Mouse (Mus musculus) myocyte (in vitro differentiated cells): ENCODE results near the gene Srsf3. TPM values are rescaled to one million over a fixed set of nuclear protein-coding genes. Genes with fewer than 3 reads are reported as not detected.

ENCODE experiments used
- H3K27me3 ChIP-seq: one replicate; pipeline ENCODE4 v1.6.1; 2011; ENCODE audit not compliant: control insufficient read depth, insufficient read depth, insufficient read length
- H3K36me3 ChIP-seq: one replicate; pipeline ENCODE4 v1.6.1; 2011; ENCODE audit not compliant: control insufficient read depth, insufficient read depth
- H3K4me2 ChIP-seq: one replicate; pipeline ENCODE4 v1.6.1; 2011; ENCODE audit warnings: low read depth, control low read depth
- H3K4me3 ChIP-seq: one replicate; pipeline ENCODE4 v1.5.1; 2011; ENCODE audit warnings: mild to moderate bottlenecking, control low read depth, moderate library complexity
- H3K79me2 ChIP-seq: one replicate; pipeline ENCODE4 v1.6.1; 2011; ENCODE audit not compliant: control insufficient read depth, insufficient read depth
- H3ac ChIP-seq: one replicate; pipeline ENCODE4 v1.6.1; 2011; ENCODE audit not compliant: control insufficient read depth, insufficient read length
- CEBPB ChIP-seq: IDR thresholded peaks from 2 replicates; pipeline ENCODE4 v1.6.1; 2011; ENCODE audit warnings: mild to moderate bottlenecking, moderate library complexity; ENCODE audit not compliant: poor library complexity, insufficient read depth, severe bottlenecking
- E2F4 ChIP-seq: IDR thresholded peaks from one replicate; pipeline ENCODE4 v1.6.1; 2011; ENCODE audit warnings: mild to moderate bottlenecking, control low read depth, moderate library complexity; ENCODE audit not compliant: insufficient read depth
- MAX ChIP-seq: IDR thresholded peaks from one replicate; pipeline ENCODE4 v1.6.1; 2011; ENCODE audit warnings: low read depth, mild to moderate bottlenecking, control low read depth
- MYOD1 ChIP-seq, 3 experiments: IDR thresholded peaks; one replicate each; pipeline ENCODE4 v1.6.1; 2011; ENCODE audit warnings: control low read depth in 2 of 3, low read depth in 2 of 3, mild to moderate bottlenecking in 2 of 3, moderate library complexity in 1 of 3; ENCODE audit not compliant: insufficient read length in 2 of 3, control insufficient read depth in 1 of 3
- MYOG ChIP-seq, 3 experiments: IDR thresholded peaks; one replicate each; pipeline ENCODE4 v1.6.1; 2011; ENCODE audit warnings: control low read depth in 2 of 3, low read depth in 2 of 3, mild to moderate bottlenecking in 2 of 3; ENCODE audit not compliant: insufficient read length in 2 of 3, control insufficient read depth in 1 of 3, insufficient read depth in 1 of 3
- POLR2A ChIP-seq: IDR thresholded peaks from one replicate; pipeline ENCODE4 v1.6.1; 2011; ENCODE audit warnings: low read depth, mild to moderate bottlenecking, control low read depth, moderate library complexity; ENCODE audit not compliant: insufficient read length
- POLR2AphosphoS2 ChIP-seq: IDR thresholded peaks from one replicate; pipeline ENCODE4 v1.6.1; 2011; ENCODE audit warnings: low read depth, control low read depth; ENCODE audit not compliant: insufficient read length
- REST ChIP-seq: IDR thresholded peaks from one replicate; pipeline ENCODE4 v1.6.1; 2011; ENCODE audit warnings: mild to moderate bottlenecking, control low read depth, moderate library complexity; ENCODE audit not compliant: insufficient read depth, insufficient read length
- SRF ChIP-seq: IDR thresholded peaks from one replicate; pipeline ENCODE4 v1.6.1; 2011; ENCODE audit warnings: low read depth; ENCODE audit not compliant: control insufficient read depth, insufficient read length
- TCF12 ChIP-seq: IDR thresholded peaks from one replicate; pipeline ENCODE4 v1.6.1; 2011; ENCODE audit warnings: mild to moderate bottlenecking, control low read depth; ENCODE audit not compliant: poor library complexity, insufficient read depth, severe bottlenecking
- TCF3 ChIP-seq: IDR thresholded peaks from one replicate; pipeline ENCODE4 v1.6.1; 2011; ENCODE audit warnings: low read depth, control low read depth; ENCODE audit not compliant: insufficient read length
- USF1 ChIP-seq: IDR thresholded peaks from one replicate; pipeline ENCODE4 v1.6.1; 2011; ENCODE audit warnings: low read depth, mild to moderate bottlenecking, control low read depth, moderate library complexity
- polyA plus RNA-seq: library from polyadenylated mRNA; unstranded; fragments of >200 nt; fragmentation: generic; extraction: Trizol; gene quantifications from one replicate; pipeline ENCODE4 v1.2.1, GENCODE M21; 2012; ENCODE audit warnings: missing spikeins

Gene Srsf3
- polyA plus RNA-seq, 1 experiment: 98.2 TPM

- Histone ChIP-seq H3ac (no peak overlapping the region), H3K4me2 (peak overlapping the region; percentile 62), H3K4me3 (peak overlapping the region; percentile 16), H3K36me3 (no peaks in the 10 kb centered on the region), H3K27me3 (no peaks in the 10 kb centered on the region), H3K79me2 (no peaks in the 10 kb centered on the region)
- TF ChIP-seq MYOD1 (IDR thresholded peaks at IDR 0.05; ENCODE audit: control insufficient read depth in 1 of 3, insufficient read length in 2 of 3, low read depth in 2 of 3): peak in 1 of 3 experiments; percentile 50
- peak in 1 of 3 experiments; percentile 40 for TF ChIP-seq MYOG (IDR thresholded peaks at IDR 0.05; ENCODE audit: control insufficient read depth in 1 of 3, insufficient read depth in 1 of 3, insufficient read length in 2 of 3, low read depth in 2 of 3)
- no peak for TF ChIP-seq TCF3
Measured at GRCm38 (mm10) chr17:29072701-29073307, 40.4 kb downstream of the Srsf3 start.

- TF ChIP-seq SRF (no peak), MAX (no peak), TCF3 (no peak), MYOD1 (IDR thresholded peaks at IDR 0.05; ENCODE audit: control insufficient read depth in 1 of 3, insufficient read length in 2 of 3, low read depth in 2 of 3) (no peak), MYOG (IDR thresholded peaks at IDR 0.05; ENCODE audit: control insufficient read depth in 1 of 3, insufficient read depth in 1 of 3, insufficient read length in 2 of 3, low read depth in 2 of 3) (no peak), POLR2A (no peak), POLR2AphosphoS2 (no peak), CEBPB (no peak), USF1 (no peak), E2F4 (no peak), TCF12 (no peak), REST (no peak)
- no peaks in the 10 kb centered on the region for H3K79me2 ChIP-seq
- no peak overlapping the region for H3ac ChIP-seq
- H3K27me3 ChIP-seq: no peaks in the 10 kb centered on the region
- H3K4me3 ChIP-seq: no peak overlapping the region
- no peaks in the 10 kb centered on the region for H3K36me3 ChIP-seq
- H3K4me2 ChIP-seq: peak overlapping the region; percentile 44
Measured at GRCm38 (mm10) chr17:29073313-29073712, 40.9 kb downstream of the Srsf3 start.

GRCm38 (mm10) chr17:29074085-29074484 is 41.7 kb downstream of the Srsf3 start:
- Histone ChIP-seq H3K4me2 (no peak overlapping the region), H3K4me3 (no peak overlapping the region), H3ac (no peak overlapping the region), H3K79me2 (no peaks in the 10 kb centered on the region), H3K36me3 (no peaks in the 10 kb centered on the region), H3K27me3 (no peaks in the 10 kb centered on the region)
- TF ChIP-seq REST: no peak
- TF ChIP-seq MYOD1 (IDR thresholded peaks at IDR 0.05; ENCODE audit: control insufficient read depth in 1 of 3, insufficient read length in 2 of 3, low read depth in 2 of 3): no peak
- no peak for TF ChIP-seq USF1
- TF ChIP-seq CEBPB: no peak
- TF ChIP-seq POLR2AphosphoS2: peak; percentile 11

- no peaks in the 10 kb centered on the region for H3K36me3 ChIP-seq
- no peak overlapping the region for H3K4me3 ChIP-seq
- H3K27me3 ChIP-seq: no peaks in the 10 kb centered on the region
- TF ChIP-seq TCF3: no peak
- TF ChIP-seq MYOG (IDR thresholded peaks at IDR 0.05; ENCODE audit: control insufficient read depth in 1 of 3, insufficient read depth in 1 of 3, insufficient read length in 2 of 3, low read depth in 2 of 3): no peak
- no peak for TF ChIP-seq CEBPB
- TF ChIP-seq TCF12: no peak
- TF ChIP-seq POLR2A: no peak
- TF ChIP-seq MAX: no peak
- TF ChIP-seq POLR2AphosphoS2: no peak
- TF ChIP-seq MYOD1 (IDR thresholded peaks at IDR 0.05; ENCODE audit: control insufficient read depth in 1 of 3, insufficient read length in 2 of 3, low read depth in 2 of 3): no peak
- no peak overlapping the region for H3ac ChIP-seq
- H3K79me2 ChIP-seq: no peaks in the 10 kb centered on the region
- peak overlapping the region; percentile 30 for H3K4me2 ChIP-seq
Measured at GRCm38 (mm10) chr17:29076235-29076634, 43.8 kb downstream of the Srsf3 start.

GRCm38 (mm10) chr17:29077786-29078509 is 45.5 kb downstream of the Srsf3 start:
- Histone ChIP-seq H3K79me2 (no peaks in the 10 kb centered on the region), H3ac (no peak overlapping the region), H3K27me3 (no peaks in the 10 kb centered on the region), H3K36me3 (no peaks in the 10 kb centered on the region), H3K4me2 (peak overlapping the region; percentile 96), H3K4me3 (peak overlapping the region; percentile 69)
- TF ChIP-seq POLR2AphosphoS2: peak; percentile 71
- peak; percentile 34 for TF ChIP-seq POLR2A
- TF ChIP-seq MYOD1 (IDR thresholded peaks at IDR 0.05; ENCODE audit: control insufficient read depth in 1 of 3, insufficient read length in 2 of 3, low read depth in 2 of 3): peak in 2 of 3 experiments; percentile 3 to 51
- no peak for TF ChIP-seq MAX
- TF ChIP-seq REST: no peak
